Mouse (Mus musculus): ENCODE measurements around the gene Sgcb.

- TF ChIP-seq POLR2A (IDR thresholded peaks at IDR 0.05; ENCODE audit: extremely low read depth, insufficient read depth, low read length), result no peak
- TF ChIP-seq CTCF (IDR thresholded peaks at IDR 0.05; ENCODE audit: extremely low read depth, insufficient read depth, low read length), result no peak
Observed at GRCm38 (mm10) chr5:73627559-73627958, 20.0 kb downstream of the Sgcb start.
